Mouse (Mus musculus) fat pad, adult 2 months (tissue): Measurements from ENCODE around the gene Hlcs.

Experiments
- DNase-seq: peaks from one replicate; pipeline ENCODE4 v3.0.0-alpha.2; 2011; ENCODE audit warnings: low read depth, low spot score; ENCODE audit errors: extremely low read depth

Gene Hlcs

DNA sequence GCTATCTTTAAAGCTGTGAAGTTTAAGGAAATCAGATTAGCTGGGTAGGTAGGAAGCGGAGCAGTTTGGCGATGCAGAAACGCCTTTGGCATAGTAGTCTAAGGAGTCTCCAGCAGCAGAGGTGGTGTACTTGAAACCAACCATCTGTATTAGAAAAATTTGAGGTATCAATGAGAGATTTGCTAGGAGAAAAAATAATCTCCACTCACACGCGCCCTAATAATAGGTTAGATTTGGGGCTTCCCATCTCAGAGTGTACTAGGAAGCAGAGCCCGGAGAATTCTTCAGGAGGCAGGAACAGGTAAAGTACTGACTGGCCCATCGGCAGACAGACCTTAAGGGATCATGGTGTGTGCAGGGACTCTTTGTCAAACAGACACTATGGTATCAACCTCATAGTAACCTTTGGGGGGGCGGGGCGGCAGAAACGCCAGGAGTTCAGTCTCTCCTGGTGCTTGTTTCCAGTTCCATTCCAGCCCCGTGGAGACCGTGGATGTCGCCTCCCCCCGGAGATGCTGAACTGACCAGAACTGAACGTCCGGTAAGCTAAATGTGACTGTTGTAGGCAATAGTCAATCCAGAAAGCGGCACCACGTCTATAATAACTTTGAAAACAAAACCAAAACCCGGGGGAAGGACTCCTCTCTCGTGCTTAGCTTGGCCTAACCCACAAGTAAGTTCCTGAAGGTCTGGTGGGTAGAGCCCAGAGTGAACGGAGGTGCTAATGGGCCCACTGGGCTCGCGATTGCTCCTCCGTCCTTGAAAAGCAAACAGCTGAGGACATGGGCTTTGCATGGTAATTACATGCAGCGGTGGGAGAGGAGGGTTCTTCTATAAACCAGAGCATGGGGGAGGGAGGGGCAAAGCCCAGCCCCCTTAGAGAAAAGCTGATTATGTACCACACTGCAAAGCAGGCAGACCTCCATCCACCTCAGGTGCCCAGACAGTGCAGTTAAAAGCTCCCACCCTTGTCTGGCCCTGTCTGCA, 15.8 kb upstream of the Hlcs start:
- no peak for DNase-seq

GRCm38 (mm10) chr16:94327781-94328711, 14.7 kb upstream of the Hlcs start, which contains the start of gene Ripply3:
Ripply3 (plus strand) TSS chr16:94328420.
- no peak for DNase-seq

DNA sequence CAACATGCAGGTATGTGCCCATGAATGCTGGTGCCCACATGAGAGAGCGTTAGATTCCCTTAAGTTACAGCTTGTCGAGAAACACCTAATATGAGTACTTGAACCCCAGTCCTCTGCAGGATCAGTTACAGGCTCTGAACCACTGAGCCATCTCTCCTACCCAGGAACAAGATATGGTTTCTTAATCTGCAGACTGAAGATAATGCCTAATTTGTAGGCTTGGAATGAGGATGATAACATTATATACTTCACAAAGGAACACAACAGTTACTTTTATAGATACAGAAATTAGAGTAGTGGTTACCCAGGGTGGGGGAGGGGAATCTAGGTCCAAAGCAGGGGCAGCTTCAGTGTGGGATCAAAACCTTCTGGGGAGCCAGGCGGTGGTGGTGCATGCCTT, 12.6 kb upstream of the Hlcs start:
- no peak for DNase-seq

DNA sequence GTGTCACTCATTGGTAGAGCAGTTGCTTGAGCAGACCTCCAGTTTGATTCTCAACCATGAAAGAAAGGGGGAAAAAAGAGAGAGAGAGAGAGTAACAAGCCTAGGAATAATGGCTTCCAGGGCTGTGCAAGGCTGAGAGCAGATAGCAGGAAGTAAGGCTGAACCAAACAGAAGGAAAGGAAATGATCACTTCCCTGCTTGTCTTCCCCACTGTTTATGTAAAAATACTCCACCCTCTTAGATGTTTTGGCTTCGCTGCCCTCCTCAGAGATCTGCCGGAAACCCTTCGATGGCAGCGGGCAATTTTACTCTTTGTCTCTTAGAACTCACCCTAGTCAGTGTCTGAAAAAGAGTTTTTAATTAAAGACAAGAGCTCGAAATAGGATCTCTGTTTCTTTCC, 10.3 kb upstream of the Hlcs start:
- no peak for DNase-seq

DNA sequence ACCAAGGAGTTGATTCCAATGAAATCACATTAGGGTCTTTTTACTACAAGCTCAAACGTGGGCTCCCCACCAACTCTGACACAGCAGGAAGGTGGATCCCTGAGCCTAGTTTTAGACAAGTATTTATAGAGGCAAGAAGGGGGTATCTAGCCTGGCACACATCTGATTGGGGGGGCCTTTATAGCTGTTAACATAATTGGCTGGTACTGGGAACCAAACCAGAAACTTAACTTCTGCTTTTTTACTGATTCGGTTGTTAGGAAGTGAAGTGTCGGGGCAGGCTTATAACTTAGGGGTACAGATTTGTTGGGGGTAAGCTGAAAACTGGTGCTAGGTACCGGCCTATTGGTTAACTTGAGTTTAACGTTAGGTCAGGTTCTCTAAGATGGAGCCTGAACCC, 6.9 kb upstream of the Hlcs start:
- DNase-seq = no peak

GRCm38 (mm10) chr16:94317752-94318151, 4.4 kb upstream of the Hlcs start:
- DNase-seq = no peak

- no peak for DNase-seq
Measured at GRCm38 (mm10) chr16:94315215-94315614, 1.8 kb upstream of the Hlcs start.

- no peak for DNase-seq
Measured at GRCm38 (mm10) chr16:94314626-94315025, 1.3 kb upstream of the Hlcs start.

GRCm38 (mm10) chr16:94312663-94313228, 625 bp downstream of the Hlcs start:
- DNase-seq = no peak

DNA sequence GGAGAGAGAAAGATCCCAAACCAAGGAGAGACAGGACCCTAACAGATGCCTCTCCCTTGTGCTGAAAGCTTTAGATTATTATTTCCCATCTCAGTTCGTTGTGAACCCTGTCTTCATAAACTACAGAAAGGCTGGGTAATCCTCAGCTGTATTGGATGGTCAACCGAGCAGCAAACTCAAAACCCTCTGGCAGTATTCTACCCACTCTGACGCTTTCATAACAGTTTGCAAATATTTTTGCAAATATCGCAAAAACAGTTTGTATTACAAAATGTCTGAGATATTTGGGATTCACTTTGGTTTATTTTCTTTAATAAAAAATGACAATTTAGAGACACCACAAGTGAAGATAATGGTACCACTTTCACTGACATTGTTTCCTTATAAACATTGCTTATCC, 1.4 kb downstream of the Hlcs start:
- no peak for DNase-seq

GRCm38 (mm10) chr16:94311416-94311815, 2.0 kb downstream of the Hlcs start:
- DNase-seq = no peak

GRCm38 (mm10) chr16:94309025-94309424, 4.3 kb downstream of the Hlcs start:
- no peak for DNase-seq

GRCm38 (mm10) chr16:94307942-94308341, 5.4 kb downstream of the Hlcs start:
- DNase-seq = no peak

DNA sequence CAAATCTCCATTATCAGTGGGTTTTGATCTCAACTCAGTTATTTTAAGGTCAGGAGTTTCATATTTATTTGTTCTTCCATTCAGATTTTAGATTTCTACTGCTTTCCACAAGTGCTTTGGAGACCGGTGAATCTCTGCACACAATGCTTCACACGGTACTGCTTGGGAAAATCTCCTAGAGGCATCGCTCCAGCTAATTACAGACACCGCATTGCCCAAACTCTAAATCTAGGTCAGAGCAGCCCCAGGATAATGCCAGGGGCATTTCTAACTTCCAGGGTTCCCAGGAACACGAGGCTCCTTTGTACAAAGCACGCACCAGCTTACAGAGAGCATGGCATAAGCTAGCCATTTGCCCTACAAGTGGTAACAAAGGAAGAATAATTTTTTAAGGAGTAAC, 5.8 kb downstream of the Hlcs start:
- no peak for DNase-seq

GRCm38 (mm10) chr16:94303203-94303535, 10.2 kb downstream of the Hlcs start:
- no peak for DNase-seq

DNA sequence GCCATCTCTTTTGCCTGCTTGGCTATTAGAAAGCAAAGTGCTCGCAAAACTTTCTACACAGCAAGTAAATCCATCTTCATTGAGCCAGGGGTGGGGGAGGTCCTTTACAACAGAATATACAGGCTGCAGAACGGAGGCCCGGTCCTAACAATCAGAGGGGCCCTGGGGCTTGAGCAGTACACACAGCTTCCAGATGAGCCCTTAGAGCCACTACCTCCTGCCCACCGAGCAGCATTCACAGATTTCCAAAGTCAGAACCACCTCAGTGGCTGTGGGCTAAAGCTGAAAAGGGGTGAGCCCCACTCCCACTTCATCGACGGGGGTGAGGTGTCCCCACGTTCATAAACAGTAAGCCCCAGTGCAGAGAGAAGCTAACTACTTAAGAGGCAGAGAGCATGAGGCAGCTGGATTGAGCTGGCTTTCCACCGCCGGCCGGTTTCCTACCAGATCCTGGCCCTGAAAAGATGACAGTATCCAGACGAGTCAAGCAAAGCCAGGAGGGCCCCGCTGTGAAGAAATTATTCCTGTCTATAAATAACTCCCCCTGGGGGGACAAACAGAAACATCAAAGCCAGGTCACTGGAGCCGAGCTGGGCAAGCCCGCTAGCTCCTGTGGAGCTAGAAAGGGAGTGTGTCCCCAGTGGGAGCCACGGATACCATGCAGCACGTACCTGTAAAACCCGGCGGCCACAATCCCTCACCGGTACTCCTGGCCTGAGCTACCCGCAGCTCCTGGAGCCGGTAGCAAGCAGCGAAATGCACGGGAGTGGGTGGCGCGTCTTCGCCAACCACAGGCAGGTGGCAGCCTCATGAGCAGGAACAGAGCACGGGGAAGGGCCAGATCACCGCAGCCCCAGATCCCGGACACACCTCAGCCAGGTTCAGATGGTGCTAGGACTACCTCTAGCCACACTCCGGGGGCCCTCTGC, 10.8 kb downstream of the Hlcs start:
- no peak for DNase-seq

DNA sequence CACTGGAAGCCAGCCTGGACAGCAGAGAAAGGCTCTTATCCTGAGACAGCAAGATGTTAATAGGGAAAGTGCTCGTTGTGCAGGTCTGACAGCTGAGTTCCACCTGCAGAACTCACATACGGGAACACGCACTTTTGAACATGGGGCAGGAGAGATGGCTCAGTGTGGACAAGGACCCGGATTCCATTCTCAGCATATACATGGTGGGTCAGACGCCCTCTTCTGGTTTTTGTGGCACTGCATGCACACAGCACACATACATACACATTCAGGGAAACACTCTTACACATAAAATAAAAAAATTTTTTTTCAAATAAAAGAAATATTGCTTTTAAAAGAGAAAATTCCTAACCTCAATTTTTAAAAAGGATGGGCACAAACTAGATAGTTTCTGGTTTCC, 11.7 kb downstream of the Hlcs start:
- no peak for DNase-seq

GRCm38 (mm10) chr16:94301194-94301593, 12.2 kb downstream of the Hlcs start:
- peak; percentile 39 for DNase-seq

DNA sequence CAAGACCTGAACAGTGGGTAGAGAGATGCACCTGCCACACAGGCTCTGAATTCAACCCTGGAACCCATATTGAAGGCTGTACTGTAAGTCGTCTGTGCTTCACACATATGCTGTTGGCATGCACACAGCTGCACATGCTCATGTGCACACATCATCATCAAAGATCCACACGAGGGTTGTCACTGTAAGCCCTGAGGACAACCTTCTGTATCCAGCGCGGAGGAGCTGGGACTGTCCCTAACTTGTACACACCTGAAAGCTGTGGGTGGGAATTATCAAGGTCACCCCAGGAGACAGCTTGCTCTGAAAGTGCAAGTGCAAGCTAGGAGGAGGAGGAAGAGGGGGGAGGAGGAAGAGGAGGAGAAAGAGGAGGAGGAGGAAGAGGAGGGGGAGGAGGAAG, 14.2 kb downstream of the Hlcs start:
- no peak for DNase-seq

GRCm38 (mm10) chr16:94298081-94298480, 15.3 kb downstream of the Hlcs start:
- DNase-seq = no peak
